Mouse (Mus musculus) v-Abl transformed pro-B cells (cell line): Measurements from ENCODE around the gene Loxl4.

Experiments used
- in situ Hi-C, 2 experiments: fragments of 400-800 bp; cut with MboI; formaldehyde crosslinking; loops; one replicate each; pipeline ENCODE4 v1.15.1; 2025; ENCODE audit not compliant: unreplicated experiment in 2 of 2

Gene Loxl4

GRCm38 (mm10) chr19:42571291-42571690 is 41.3 kb downstream of the Loxl4 start:
- in situ Hi-C loops = no loop called here

- in situ Hi-C loops = no loop called here
These were observed 43.5 kb downstream of the Loxl4 start for GRCm38 (mm10) chr19:42569076-42569475.

- in situ Hi-C loops = no loop called here
These were observed 45.6 kb downstream of the Loxl4 start for GRCm38 (mm10) chr19:42567020-42567419.

- in situ Hi-C loops = no loop called here
These were observed 46.2 kb downstream of the Loxl4 start for GRCm38 (mm10) chr19:42566283-42567019.

- in situ Hi-C loops = no loop called here
These were observed 48.8 kb downstream of the Loxl4 start for GRCm38 (mm10) chr19:42563726-42564270.

- in situ Hi-C loops = no loop called here
These were observed 49.6 kb downstream of the Loxl4 start for GRCm38 (mm10) chr19:42562981-42563380.

- in situ Hi-C loops = no loop called here
These were observed 50.6 kb downstream of the Loxl4 start for GRCm38 (mm10) chr19:42561991-42562390.

- in situ Hi-C loops = no loop called here
These were observed 53.9 kb downstream of the Loxl4 start for GRCm38 (mm10) chr19:42558701-42559100.
